Mouse (Mus musculus) spleen, adult 2 months (tissue): ENCODE results near the gene Gngt1.

Experiments used
- CTCF ChIP-seq: fragments of 200-500 bp; IDR thresholded peaks from 2 replicates; pipeline ENCODE4 v1.5.1; 2011; ENCODE audit warnings: mild to moderate bottlenecking, inconsistent platforms; ENCODE audit not compliant: insufficient read depth, insufficient read length, insufficient replicate concordance; ENCODE audit errors: extremely low read depth
- POLR2A ChIP-seq: fragments of 200-500 bp; IDR thresholded peaks from 2 replicates; pipeline ENCODE4 v1.6.1; 2011; ENCODE audit warnings: low read depth, low read length, inconsistent platforms

DNA sequence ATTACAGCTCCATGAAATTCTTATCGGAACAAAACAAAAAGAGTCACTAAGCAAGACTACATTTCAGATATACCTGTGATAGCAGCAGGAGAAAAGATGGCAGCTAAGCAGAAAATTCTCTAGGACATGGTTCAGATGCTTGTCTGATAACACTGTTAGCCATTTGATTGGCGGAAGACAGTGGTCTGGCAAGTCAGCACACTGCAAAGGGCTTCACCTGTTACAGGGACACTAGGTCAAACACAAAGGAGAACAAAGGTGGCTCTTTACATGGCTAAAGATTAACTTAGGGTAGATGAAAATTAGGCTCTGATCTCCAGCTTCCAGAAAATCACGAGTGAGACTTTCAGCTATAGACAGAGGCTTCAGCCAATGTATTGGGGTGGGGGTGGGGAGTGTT lies 4.8 kb upstream of the Gngt1 start, which contains the start of gene Tfpi2:
- TF ChIP-seq CTCF: no peak
- TF ChIP-seq POLR2A: no peak
